Mouse (Mus musculus) CH12.LX (cell line): ENCODE measurements around the gene Fam92b.

Experiments
- CHD2 ChIP-seq: IDR thresholded peaks from 2 replicates; pipeline ENCODE4 v1.6.1; 2011; ENCODE audit warnings: low read length, improper control_type of control experiment
- CTCF ChIP-seq, 2 experiments: IDR thresholded peaks in 1 of 2; conservative IDR thresholded peaks in 1 of 2; 2 replicates each; pipeline ENCODE4 v1.5.1; 2011 to 2012; ENCODE audit warnings: low read depth in 2 of 2, low read length in 2 of 2, improper control_type of control experiment in 1 of 2, inconsistent platforms in 1 of 2, mild to moderate bottlenecking in 1 of 2, moderate library complexity in 1 of 2
- EP300 ChIP-seq: IDR thresholded peaks from 2 replicates; pipeline ENCODE4 v1.6.1; 2011; ENCODE audit warnings: low read length, improper control_type of control experiment
- ETS1 ChIP-seq: conservative IDR thresholded peaks from 2 replicates; pipeline ENCODE4 v1.6.1; 2012; ENCODE audit warnings: low read depth, mild to moderate bottlenecking, inconsistent platforms, low read length, improper control_type of control experiment, moderate library complexity
- HCFC1 ChIP-seq: IDR thresholded peaks from 2 replicates; pipeline ENCODE4 v1.6.1; 2012; ENCODE audit warnings: low read depth, mild to moderate bottlenecking, inconsistent platforms, low read length, improper control_type of control experiment
- IRF4 ChIP-seq: IDR thresholded peaks from 2 replicates; pipeline ENCODE4 v1.6.1; 2014; ENCODE audit warnings: low read depth, mild to moderate bottlenecking, inconsistent platforms, low read length, improper control_type of control experiment
- JUND ChIP-seq: conservative IDR thresholded peaks from 2 replicates; pipeline ENCODE4 v1.6.1; 2011; ENCODE audit warnings: low read depth, low read length, improper control_type of control experiment
- KAT2A ChIP-seq: IDR thresholded peaks from 2 replicates; pipeline ENCODE4 v1.6.1; 2012; ENCODE audit warnings: low read length, improper control_type of control experiment, inconsistent platforms; ENCODE audit not compliant: insufficient replicate concordance
- POLR2A ChIP-seq: IDR thresholded peaks from 2 replicates; pipeline ENCODE4 v1.6.1; 2011; ENCODE audit warnings: low read depth, mild to moderate bottlenecking, improper control_type of control experiment, low read length
- POLR2AphosphoS2 ChIP-seq: IDR thresholded peaks from 2 replicates; pipeline ENCODE4 v1.6.1; 2011; ENCODE audit warnings: low read depth, low read length, improper control_type of control experiment
- TCF12 ChIP-seq: IDR thresholded peaks from 2 replicates; pipeline ENCODE4 v1.6.1; 2014; ENCODE audit warnings: low read depth, mild to moderate bottlenecking, inconsistent platforms, low read length, improper control_type of control experiment
- UBTF ChIP-seq: IDR thresholded peaks from 2 replicates; pipeline ENCODE4 v1.6.1; 2012; ENCODE audit warnings: low read depth, mild to moderate bottlenecking, inconsistent platforms, low read length, improper control_type of control experiment, moderate library complexity
- USF1 ChIP-seq: IDR thresholded peaks from 2 replicates; pipeline ENCODE4 v1.6.1; 2014; ENCODE audit warnings: low read depth, mild to moderate bottlenecking, inconsistent platforms, low read length, improper control_type of control experiment
- USF2 ChIP-seq: conservative IDR thresholded peaks from 2 replicates; pipeline ENCODE4 v1.6.1; 2011; ENCODE audit warnings: low read depth, low read length, improper control_type of control experiment

- no peak for TF ChIP-seq UBTF
- TF ChIP-seq CTCF (conservative IDR thresholded peaks at IDR 0.05 in 1 of 2, IDR thresholded peaks at IDR 0.05 in 1 of 2; ENCODE audit: low read depth in 2 of 2, low read length in 2 of 2): no peak
- TF ChIP-seq USF1: no peak
- no peak for TF ChIP-seq POLR2A
- TF ChIP-seq ETS1: no peak
- no peak for TF ChIP-seq USF2
- no peak for TF ChIP-seq CHD2
- TF ChIP-seq POLR2AphosphoS2: no peak
- TF ChIP-seq HCFC1: no peak
- no peak for TF ChIP-seq IRF4
- no peak for TF ChIP-seq EP300
- no peak for TF ChIP-seq TCF12
- no peak for TF ChIP-seq KAT2A
- no peak for TF ChIP-seq JUND
Measured at GRCm38 (mm10) chr8:120162404-120162752, 14.9 kb downstream of the Fam92b start.
